Mouse (Mus musculus) CH12.LX (cell line): ENCODE data around the gene Zfyve28.

Experiments
- CHD1 ChIP-seq: IDR thresholded peaks from 2 replicates; pipeline ENCODE4 v1.6.1; 2012; ENCODE audit warnings: low read depth, low read length, improper control_type of control experiment, inconsistent platforms
- CTCF ChIP-seq, 2 experiments: IDR thresholded peaks in 1 of 2; conservative IDR thresholded peaks in 1 of 2; 2 replicates each; pipeline ENCODE4 v1.5.1; 2011 to 2012; ENCODE audit warnings: low read depth in 2 of 2, low read length in 2 of 2, improper control_type of control experiment in 1 of 2, inconsistent platforms in 1 of 2, mild to moderate bottlenecking in 1 of 2, moderate library complexity in 1 of 2
- MAX ChIP-seq: IDR thresholded peaks from 2 replicates; pipeline ENCODE4 v1.6.1; 2011; ENCODE audit warnings: low read length, improper control_type of control experiment
- PAX5 ChIP-seq: IDR thresholded peaks from 2 replicates; pipeline ENCODE4 v1.6.1; 2012; ENCODE audit warnings: low read length, inconsistent platforms, mixed read lengths
- POLR2A ChIP-seq: IDR thresholded peaks from 2 replicates; pipeline ENCODE4 v1.6.1; 2011; ENCODE audit warnings: low read depth, mild to moderate bottlenecking, improper control_type of control experiment, low read length
- TBP ChIP-seq: conservative IDR thresholded peaks from 2 replicates; pipeline ENCODE4 v1.6.1; 2011; ENCODE audit warnings: low read depth, low read length, improper control_type of control experiment

DNA sequence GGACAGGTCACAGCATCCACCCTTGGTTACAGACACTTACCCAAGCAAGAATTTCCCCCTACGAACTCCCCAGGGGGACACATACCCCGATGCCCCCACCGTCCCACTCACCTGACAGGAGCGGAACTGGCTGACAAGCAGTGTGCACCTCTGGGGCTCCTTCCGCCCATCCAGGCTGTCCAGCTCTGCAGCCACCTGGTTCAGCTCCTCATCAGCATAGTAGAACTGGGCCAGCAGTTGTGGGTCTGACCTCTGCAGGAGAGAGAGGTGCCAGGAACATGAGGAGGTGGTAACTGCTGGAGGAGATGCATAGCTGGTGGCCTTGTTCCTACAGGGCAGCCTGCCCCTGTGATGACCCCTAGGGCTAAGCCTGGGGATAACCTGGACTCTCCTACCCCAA is 45.2 kb downstream of the Zfyve28 start:
- no peak for TF ChIP-seq CTCF (conservative IDR thresholded peaks at IDR 0.05 in 1 of 2, IDR thresholded peaks at IDR 0.05 in 1 of 2; ENCODE audit: low read depth in 2 of 2, low read length in 2 of 2)
- TF ChIP-seq PAX5: no peak
- no peak for TF ChIP-seq POLR2A
- TF ChIP-seq TBP: no peak
- no peak for TF ChIP-seq CHD1
- no peak for TF ChIP-seq MAX
